Mouse (Mus musculus): ENCODE measurements at regions not wholly inside any gene's neighbourhood (a gene's known extent, or its start where the extent isn't known, plus 50 kb on each side); places are given as distances from the start of the nearest gene placed in this dataset.
"Not testable (repeated sequence)": the region's sequence is repeated elsewhere in the genome, so short reads cannot be mapped to it uniquely, and the experiment has no call there.

- H3K27ac ChIP-seq (replicated peaks; ENCODE audit: low read depth, low read length): no peak overlapping the region
- H3K27me3 ChIP-seq (ENCODE audit: control insufficient read depth, insufficient read depth, low read length): no peaks in the 10 kb centered on the region
- no peaks in the 10 kb centered on the region for H3K9me3 ChIP-seq (ENCODE audit: control insufficient read depth, low read length)
- H3K36me3 ChIP-seq (ENCODE audit: control insufficient read depth, insufficient read depth, low read length): no peaks in the 10 kb centered on the region
- no peak overlapping the region for H3K4me3 ChIP-seq (replicated peaks; ENCODE audit: low read depth, low read length)
- DNase-seq (no peak), ATAC-seq (ENCODE audit: low FRiP score, low TSS enrichment) (no peak)
- H3K9ac ChIP-seq (replicated peaks; ENCODE audit: low read length): no peak overlapping the region
- no peaks in the 10 kb centered on the region for H3K4me1 ChIP-seq (ENCODE audit: control insufficient read depth, insufficient read depth, low read length)
- no peak overlapping the region for H3K4me2 ChIP-seq (ENCODE audit: low read length)
Measured at GRCm38 (mm10) chr4:71470580-71470979, 287.2 kb downstream of the Gm11232 start.

GRCm38 (mm10) chr4:71454811-71455210 lies 303.0 kb downstream of the Gm11232 start:
- Histone ChIP-seq H3K4me1 (ENCODE audit: control insufficient read depth, insufficient read depth, low read length) (no peaks in the 10 kb centered on the region), H3K27ac (replicated peaks; ENCODE audit: low read depth, low read length) (no peak overlapping the region), H3K9ac (replicated peaks; ENCODE audit: low read length) (no peak overlapping the region), H3K4me3 (replicated peaks; ENCODE audit: low read depth, low read length) (no peak overlapping the region), H3K4me2 (ENCODE audit: low read length) (no peak overlapping the region), H3K27me3 (ENCODE audit: control insufficient read depth, insufficient read depth, low read length) (no peaks in the 10 kb centered on the region), H3K36me3 (ENCODE audit: control insufficient read depth, insufficient read depth, low read length) (no peaks in the 10 kb centered on the region), H3K9me3 (ENCODE audit: control insufficient read depth, low read length) (no peaks in the 10 kb centered on the region)
- WGBS: 38% methylated on average over 3 of the region's 3 CpGs
- peak; percentile 38 for DNase-seq
- peak; percentile 37; the same call in 1 of the 2 replicates for ATAC-seq (ENCODE audit: low FRiP score, low TSS enrichment)

GRCm38 (mm10) chr4:71453499-71453898 lies 304.3 kb downstream of the Gm11232 start:
- ATAC-seq (ENCODE audit: low FRiP score, low TSS enrichment) (no peak), DNase-seq (no peak)
- no peaks in the 10 kb centered on the region for H3K27me3 ChIP-seq (ENCODE audit: control insufficient read depth, insufficient read depth, low read length)
- H3K4me1 ChIP-seq (ENCODE audit: control insufficient read depth, insufficient read depth, low read length): no peaks in the 10 kb centered on the region
- no peaks in the 10 kb centered on the region for H3K9me3 ChIP-seq (ENCODE audit: control insufficient read depth, low read length)
- H3K4me2 ChIP-seq (ENCODE audit: low read length): no peak overlapping the region
- no peak overlapping the region for H3K9ac ChIP-seq (replicated peaks; ENCODE audit: low read length)
- WGBS: 88% methylated on average over 3 of the region's 3 CpGs
- no peak overlapping the region for H3K27ac ChIP-seq (replicated peaks; ENCODE audit: low read depth, low read length)
- H3K4me3 ChIP-seq (replicated peaks; ENCODE audit: low read depth, low read length): no peak overlapping the region
- H3K36me3 ChIP-seq (ENCODE audit: control insufficient read depth, insufficient read depth, low read length): no peaks in the 10 kb centered on the region

- Histone ChIP-seq H3K36me3 (ENCODE audit: control insufficient read depth, insufficient read depth, low read length) (no peaks in the 10 kb centered on the region), H3K9ac (replicated peaks; ENCODE audit: low read length) (no peak overlapping the region), H3K27ac (replicated peaks; ENCODE audit: low read depth, low read length) (no peak overlapping the region), H3K9me3 (ENCODE audit: control insufficient read depth, low read length) (no peaks in the 10 kb centered on the region), H3K4me2 (ENCODE audit: low read length) (no peak overlapping the region), H3K4me1 (ENCODE audit: control insufficient read depth, insufficient read depth, low read length) (no peaks in the 10 kb centered on the region), H3K4me3 (replicated peaks; ENCODE audit: low read depth, low read length) (no peak overlapping the region), H3K27me3 (ENCODE audit: control insufficient read depth, insufficient read depth, low read length) (no peaks in the 10 kb centered on the region)
- no peak for ATAC-seq (ENCODE audit: low FRiP score, low TSS enrichment)
- WGBS: 84% methylated on average over 2 of the region's 2 CpGs
- no peak for DNase-seq
Measured at GRCm38 (mm10) chr4:71446461-71446860, 311.3 kb downstream of the Gm11232 start.

- Histone ChIP-seq H3K27ac (replicated peaks; ENCODE audit: low read depth, low read length) (no peak overlapping the region), H3K9ac (replicated peaks; ENCODE audit: low read length) (no peak overlapping the region), H3K4me2 (ENCODE audit: low read length) (no peak overlapping the region), H3K27me3 (ENCODE audit: control insufficient read depth, insufficient read depth, low read length) (no peaks in the 10 kb centered on the region), H3K9me3 (ENCODE audit: control insufficient read depth, low read length) (no peaks in the 10 kb centered on the region), H3K36me3 (ENCODE audit: control insufficient read depth, insufficient read depth, low read length) (no peaks in the 10 kb centered on the region), H3K4me1 (ENCODE audit: control insufficient read depth, insufficient read depth, low read length) (no peaks in the 10 kb centered on the region), H3K4me3 (replicated peaks; ENCODE audit: low read depth, low read length) (no peak overlapping the region)
- DNase-seq (no peak), ATAC-seq (ENCODE audit: low FRiP score, low TSS enrichment) (no peak)
- 95% methylated on average over 3 of the region's 3 CpGs for WGBS
Measured at GRCm38 (mm10) chr4:71431245-71431929, 326.4 kb downstream of the Gm11232 start.

- H3K4me1 ChIP-seq (ENCODE audit: control insufficient read depth, insufficient read depth, low read length); ATAC-seq (ENCODE audit: low FRiP score, low TSS enrichment); H3K9ac ChIP-seq (replicated peaks; ENCODE audit: low read length); H3K9me3 ChIP-seq (ENCODE audit: control insufficient read depth, low read length); H3K27ac ChIP-seq (replicated peaks; ENCODE audit: low read depth, low read length); H3K27me3 ChIP-seq (ENCODE audit: control insufficient read depth, insufficient read depth, low read length); H3K4me3 ChIP-seq (replicated peaks; ENCODE audit: low read depth, low read length); H3K4me2 ChIP-seq (ENCODE audit: low read length); H3K36me3 ChIP-seq (ENCODE audit: control insufficient read depth, insufficient read depth, low read length); DNase-seq: not testable (repeated sequence)
- 93% methylated on average over 7 of the region's 7 CpGs for WGBS
Measured at GRCm38 (mm10) chr4:71422121-71422520, 335.6 kb downstream of the Gm11232 start.

GRCm38 (mm10) chr4:71409867-71410266 lies 347.9 kb downstream of the Gm11232 start:
- DNase-seq (no peak), ATAC-seq (ENCODE audit: low FRiP score, low TSS enrichment) (no peak)
- Histone ChIP-seq H3K9me3 (ENCODE audit: control insufficient read depth, low read length) (no peaks in the 10 kb centered on the region; the same call in 1 of the 2 replicates), H3K9ac (replicated peaks; ENCODE audit: low read length) (no peak overlapping the region), H3K36me3 (ENCODE audit: control insufficient read depth, insufficient read depth, low read length) (no peaks in the 10 kb centered on the region), H3K4me2 (ENCODE audit: low read length) (no peak overlapping the region), H3K4me1 (ENCODE audit: control insufficient read depth, insufficient read depth, low read length) (no peaks in the 10 kb centered on the region), H3K27me3 (ENCODE audit: control insufficient read depth, insufficient read depth, low read length) (no peaks in the 10 kb centered on the region), H3K4me3 (replicated peaks; ENCODE audit: low read depth, low read length) (no peak overlapping the region), H3K27ac (replicated peaks; ENCODE audit: low read depth, low read length) (no peak overlapping the region)

- ATAC-seq (ENCODE audit: low FRiP score, low TSS enrichment): no peak
- Histone ChIP-seq H3K9ac (replicated peaks; ENCODE audit: low read length) (no peak overlapping the region), H3K36me3 (ENCODE audit: control insufficient read depth, insufficient read depth, low read length) (no peaks in the 10 kb centered on the region), H3K27ac (replicated peaks; ENCODE audit: low read depth, low read length) (no peak overlapping the region), H3K4me3 (replicated peaks; ENCODE audit: low read depth, low read length) (no peak overlapping the region), H3K27me3 (ENCODE audit: control insufficient read depth, insufficient read depth, low read length) (no peaks in the 10 kb centered on the region), H3K4me2 (ENCODE audit: low read length) (no peak overlapping the region), H3K4me1 (ENCODE audit: control insufficient read depth, insufficient read depth, low read length) (no peaks in the 10 kb centered on the region), H3K9me3 (ENCODE audit: control insufficient read depth, low read length) (no peaks in the 10 kb centered on the region)
- WGBS: 92% methylated on average over 1 of the region's 1 CpGs
- DNase-seq: no peak
Measured at GRCm38 (mm10) chr4:71390444-71390843, 367.3 kb downstream of the Gm11232 start.

GRCm38 (mm10) chr4:71369276-71369675 lies 388.5 kb downstream of the Gm11232 start:
- ATAC-seq (ENCODE audit: low FRiP score, low TSS enrichment) (no peak), DNase-seq (no peak)
- WGBS: 97% methylated on average over 5 of the region's 5 CpGs
- no peaks in the 10 kb centered on the region for H3K27me3 ChIP-seq (ENCODE audit: control insufficient read depth, insufficient read depth, low read length)
- H3K9me3 ChIP-seq (ENCODE audit: control insufficient read depth, low read length): no peaks in the 10 kb centered on the region
- H3K27ac ChIP-seq (replicated peaks; ENCODE audit: low read depth, low read length): no peak overlapping the region
- no peaks in the 10 kb centered on the region for H3K36me3 ChIP-seq (ENCODE audit: control insufficient read depth, insufficient read depth, low read length)
- no peak overlapping the region for H3K4me2 ChIP-seq (ENCODE audit: low read length)
- H3K4me3 ChIP-seq (replicated peaks; ENCODE audit: low read depth, low read length): no peak overlapping the region
- no peaks in the 10 kb centered on the region for H3K4me1 ChIP-seq (ENCODE audit: control insufficient read depth, insufficient read depth, low read length)
- no peak overlapping the region for H3K9ac ChIP-seq (replicated peaks; ENCODE audit: low read length)

Measured in midbrain, embryonic 14.5 days (tissue).